Mouse (Mus musculus): ENCODE data around the gene Pspc1. TPM values are rescaled to one million over a fixed set of nuclear protein-coding genes. Genes with fewer than 3 reads are reported as not detected.
"Not testable (repeated sequence)": the region's sequence is repeated elsewhere in the genome, so short reads cannot be mapped to it uniquely, and the experiment has no call there.

Pspc1 gene
- total RNA-seq, 1 experiment = 36.3 TPM

DNA sequence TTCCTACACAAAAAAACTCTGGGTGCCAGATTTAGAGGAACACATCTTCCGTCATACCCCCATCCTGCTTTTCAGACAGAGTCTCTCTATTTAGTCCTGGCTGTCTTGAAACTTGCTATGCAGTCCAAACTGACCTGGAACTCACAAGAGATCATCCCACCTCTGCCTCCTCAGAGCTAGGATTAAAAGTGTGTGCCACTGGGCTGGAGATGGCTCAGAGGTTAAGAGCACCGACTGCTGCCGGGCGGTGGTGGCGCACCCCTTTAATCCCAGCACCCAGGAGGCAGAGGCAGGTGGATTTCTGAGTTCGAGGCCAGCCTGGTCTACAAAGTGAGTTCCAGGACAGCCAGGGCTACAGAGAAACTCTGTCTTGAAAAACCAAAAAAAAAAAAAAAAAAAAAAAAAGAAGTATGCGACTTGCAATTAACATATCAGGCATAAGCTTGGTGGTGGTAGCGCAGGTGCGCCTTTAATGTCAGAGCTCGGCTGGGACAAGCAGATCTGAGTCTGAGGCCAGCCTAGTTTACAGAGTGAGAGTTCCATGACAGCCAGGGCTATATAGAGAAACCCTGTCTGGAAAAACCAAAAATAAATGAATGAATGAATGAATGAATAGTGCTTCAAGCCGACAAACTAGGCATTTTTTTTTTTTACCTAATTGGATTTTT lies 1.4 kb downstream of the Pspc1 start:
- no peaks in the 10 kb centered on the region for H3K9me3 ChIP-seq (ENCODE audit: control insufficient read depth, insufficient read depth, low read depth, low read length)
- no peak overlapping the region for H3K27ac ChIP-seq (ENCODE audit: insufficient read depth, low read depth, low read length, poor library complexity, severe bottlenecking)
- peak overlapping the region; percentile 78 to 92 for H3K4me3 ChIP-seq (ENCODE audit: insufficient read depth in 1 of 2, low read depth in 1 of 2, low read length in 2 of 2, poor library complexity in 1 of 2, severe bottlenecking in 1 of 2)
- in situ Hi-C loops (cut with MboI; ENCODE audit: low sequenced_read_pairs in 2 of 2, unreplicated experiment in 2 of 2) = loop anchor here in 1 of 2 experiments (25.0 kb wide), 1 partner anchor 414 kb away; the partner anchor contains the start of gene Atp12a
- TF ChIP-seq CHD2 (IDR thresholded peaks at IDR 0.05; ENCODE audit: low read depth, low read length) (no peak), HCFC1 (IDR thresholded peaks at IDR 0.05; ENCODE audit: borderline replicate concordance, insufficient read depth, low read length) (no peak), MAFK (IDR thresholded peaks at IDR 0.05; ENCODE audit: insufficient read depth, low read depth, low read length) (no peak), ZNF384 (IDR thresholded peaks at IDR 0.05; ENCODE audit: low read depth, low read length) (0 out of 2 replicates have a peak, but pooled peaks have one; percentile 52), ZC3H11A (IDR thresholded peaks at IDR 0.05; ENCODE audit: borderline replicate concordance, low read depth, low read length) (no peak)
- H3K36me3 ChIP-seq (ENCODE audit: control insufficient read depth, insufficient read depth, low read length, poor library complexity, severe bottlenecking) = peaks cover 3% of the 10 kb centered on the region
- peaks cover 2 to 3% of the 10 kb centered on the region in 2 experiments; a peak in 2 of 4 replicates for H3K4me1 ChIP-seq (ENCODE audit: control insufficient read depth in 2 of 2, insufficient read depth in 2 of 2, low read length in 2 of 2, poor library complexity in 1 of 2)
- H3K9ac ChIP-seq (ENCODE audit: insufficient read depth, low read depth, low read length, poor library complexity, severe bottlenecking) = 0 out of 2 replicates have a peak overlapping the region, but pooled peaks have one; percentile 3
- no peak for DNase-seq (ENCODE audit: low read depth, low spot score)

DNA sequence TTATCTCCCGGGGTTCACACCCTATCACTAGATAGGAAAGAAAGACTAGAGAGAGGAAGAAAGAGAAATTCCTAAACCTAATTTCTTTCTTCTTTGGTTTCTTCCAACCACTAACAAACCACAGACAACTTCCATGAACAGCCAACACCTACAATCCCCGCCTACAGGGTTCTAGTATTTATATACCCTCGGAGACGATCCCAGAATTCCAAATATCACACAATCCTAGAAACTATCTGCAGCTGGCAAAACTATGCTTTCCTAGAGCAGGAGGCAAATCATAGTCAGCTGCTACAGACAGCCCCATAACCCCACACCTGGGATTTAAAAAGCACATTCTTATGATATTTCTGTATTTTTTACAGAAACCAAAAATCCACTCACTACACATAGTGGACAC lies 2.7 kb downstream of the Pspc1 start:
- DNase-seq (ENCODE audit: low read depth, low spot score) = no peak
- in situ Hi-C loops (cut with MboI; ENCODE audit: low sequenced_read_pairs in 2 of 2, unreplicated experiment in 2 of 2) = loop anchor here in 1 of 2 experiments (25.0 kb wide), 1 partner anchor 413 kb away; the partner anchor contains the start of gene Atp12a
- Histone ChIP-seq H3K4me1 (ENCODE audit: control insufficient read depth in 2 of 2, insufficient read depth in 2 of 2, low read length in 2 of 2, poor library complexity in 1 of 2) (peaks cover 2 to 3% of the 10 kb centered on the region in 2 experiments; a peak in 2 of 4 replicates), H3K27ac (ENCODE audit: insufficient read depth, low read depth, low read length, poor library complexity, severe bottlenecking) (no peak overlapping the region), H3K36me3 (ENCODE audit: control insufficient read depth, insufficient read depth, low read length, poor library complexity, severe bottlenecking) (peaks cover 8% of the 10 kb centered on the region), H3K9ac (ENCODE audit: insufficient read depth, low read depth, low read length, poor library complexity, severe bottlenecking) (peak overlapping the region; percentile 49; the same call in 1 of the 2 replicates), H3K9me3 (ENCODE audit: control insufficient read depth, insufficient read depth, low read depth, low read length) (no peaks in the 10 kb centered on the region), H3K4me3 (ENCODE audit: insufficient read depth in 1 of 2, low read depth in 1 of 2, low read length in 2 of 2, poor library complexity in 1 of 2, severe bottlenecking in 1 of 2) (no peak overlapping the region)
- TF ChIP-seq ZC3H11A (IDR thresholded peaks at IDR 0.05; ENCODE audit: borderline replicate concordance, low read depth, low read length) = no peak
- TF ChIP-seq MAFK (IDR thresholded peaks at IDR 0.05; ENCODE audit: insufficient read depth, low read depth, low read length) = no peak
- TF ChIP-seq CHD2 (IDR thresholded peaks at IDR 0.05; ENCODE audit: low read depth, low read length) = no peak
- no peak for TF ChIP-seq ZNF384 (IDR thresholded peaks at IDR 0.05; ENCODE audit: low read depth, low read length)
- no peak for TF ChIP-seq HCFC1 (IDR thresholded peaks at IDR 0.05; ENCODE audit: borderline replicate concordance, insufficient read depth, low read length)

DNA sequence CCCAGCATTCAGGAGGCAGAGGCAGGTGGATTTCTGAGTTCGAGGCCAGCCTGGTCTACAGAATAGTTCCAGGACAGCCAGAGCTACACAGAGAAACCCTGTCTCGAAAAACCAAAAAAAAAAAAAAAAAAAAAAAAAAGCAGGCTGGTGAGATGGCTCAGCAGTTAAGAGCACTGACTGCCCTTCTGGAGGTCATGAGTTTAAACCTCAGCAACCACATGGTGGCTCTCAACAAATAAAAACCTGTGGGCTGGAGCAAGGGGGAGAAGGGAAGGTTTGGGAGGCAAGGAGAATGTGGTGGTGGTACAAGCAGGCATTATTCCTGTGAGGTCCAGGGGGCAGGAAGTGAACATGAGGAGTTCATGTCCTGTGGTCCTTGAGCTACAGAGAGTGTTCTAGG lies 11.7 kb downstream of the Pspc1 start:
- H3K4me1 ChIP-seq (ENCODE audit: control insufficient read depth in 2 of 2, insufficient read depth in 2 of 2, low read length in 2 of 2, poor library complexity in 1 of 2); H3K9me3 ChIP-seq (ENCODE audit: control insufficient read depth, insufficient read depth, low read depth, low read length); H3K9ac ChIP-seq (ENCODE audit: insufficient read depth, low read depth, low read length, poor library complexity, severe bottlenecking); in situ Hi-C loops (cut with MboI; ENCODE audit: low sequenced_read_pairs in 2 of 2, unreplicated experiment in 2 of 2); H3K4me3 ChIP-seq (ENCODE audit: insufficient read depth in 1 of 2, low read depth in 1 of 2, low read length in 2 of 2, poor library complexity in 1 of 2, severe bottlenecking in 1 of 2); DNase-seq (ENCODE audit: low read depth, low spot score); H3K27ac ChIP-seq (ENCODE audit: insufficient read depth, low read depth, low read length, poor library complexity, severe bottlenecking): not testable (repeated sequence)
- peak; percentile 83 for TF ChIP-seq ZNF384 (IDR thresholded peaks at IDR 0.05; ENCODE audit: low read depth, low read length)
- H3K36me3 ChIP-seq (ENCODE audit: control insufficient read depth, insufficient read depth, low read length, poor library complexity, severe bottlenecking) = peaks cover 14% of the 10 kb centered on the region

DNA sequence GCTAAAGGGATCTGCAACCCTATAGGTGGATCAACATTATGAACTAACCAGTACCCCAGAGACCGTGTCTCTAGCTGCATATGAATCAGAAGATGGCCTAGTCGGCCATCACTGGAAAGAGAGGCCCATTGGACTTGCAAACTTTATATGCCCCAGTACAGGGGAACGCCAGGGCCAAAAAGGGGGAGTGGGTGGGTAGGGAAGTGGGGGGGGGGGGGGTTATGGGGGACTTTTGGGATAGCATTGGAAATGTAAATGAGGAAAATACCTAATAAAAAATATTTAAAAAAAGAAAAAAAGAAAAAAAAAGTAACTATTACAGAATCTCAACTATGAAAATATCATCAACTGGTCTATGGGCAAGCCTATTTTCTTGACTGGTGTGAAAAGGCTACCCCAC lies 13.0 kb downstream of the Pspc1 start:
- H3K27ac ChIP-seq (ENCODE audit: insufficient read depth, low read depth, low read length, poor library complexity, severe bottlenecking); H3K36me3 ChIP-seq (ENCODE audit: control insufficient read depth, insufficient read depth, low read length, poor library complexity, severe bottlenecking); H3K4me1 ChIP-seq (ENCODE audit: control insufficient read depth in 2 of 2, insufficient read depth in 2 of 2, low read length in 2 of 2, poor library complexity in 1 of 2); H3K4me3 ChIP-seq (ENCODE audit: insufficient read depth in 1 of 2, low read depth in 1 of 2, low read length in 2 of 2, poor library complexity in 1 of 2, severe bottlenecking in 1 of 2); H3K9ac ChIP-seq (ENCODE audit: insufficient read depth, low read depth, low read length, poor library complexity, severe bottlenecking); H3K9me3 ChIP-seq (ENCODE audit: control insufficient read depth, insufficient read depth, low read depth, low read length); DNase-seq (ENCODE audit: low read depth, low spot score); in situ Hi-C loops (cut with MboI; ENCODE audit: low sequenced_read_pairs in 2 of 2, unreplicated experiment in 2 of 2): not testable (repeated sequence)

DNA sequence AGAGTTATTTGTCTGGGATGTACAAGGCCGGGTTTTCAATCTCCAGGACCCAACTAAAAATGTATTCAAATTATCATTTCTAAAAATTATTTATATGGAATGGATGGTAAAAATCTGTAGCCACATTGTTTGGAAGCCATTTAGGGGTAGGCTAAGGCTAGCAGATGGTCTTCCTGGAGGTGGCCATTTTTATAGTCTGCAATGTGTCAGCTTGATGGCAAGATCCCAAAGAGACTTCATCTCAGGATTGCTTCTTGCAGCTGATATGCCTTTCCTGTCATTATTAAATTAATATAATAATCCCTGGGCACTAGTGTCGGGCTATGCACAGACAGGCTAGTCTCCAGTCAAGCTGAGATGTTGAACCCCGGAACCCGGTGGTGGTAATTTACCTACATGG lies 26.8 kb downstream of the Pspc1 start:
- no peaks in the 10 kb centered on the region for H3K9me3 ChIP-seq (ENCODE audit: control insufficient read depth, insufficient read depth, low read depth, low read length)
- H3K9ac ChIP-seq (ENCODE audit: insufficient read depth, low read depth, low read length, poor library complexity, severe bottlenecking) = no peak overlapping the region
- H3K4me3 ChIP-seq (ENCODE audit: insufficient read depth in 1 of 2, low read depth in 1 of 2, low read length in 2 of 2, poor library complexity in 1 of 2, severe bottlenecking in 1 of 2) = no peak overlapping the region
- H3K4me1 ChIP-seq (ENCODE audit: control insufficient read depth in 2 of 2, insufficient read depth in 2 of 2, low read length in 2 of 2, poor library complexity in 1 of 2) = no peaks in the 10 kb centered on the region
- DNase-seq (ENCODE audit: low read depth, low spot score) = no peak
- peaks cover 13% of the 10 kb centered on the region for H3K36me3 ChIP-seq (ENCODE audit: control insufficient read depth, insufficient read depth, low read length, poor library complexity, severe bottlenecking)
- no peak overlapping the region for H3K27ac ChIP-seq (ENCODE audit: insufficient read depth, low read depth, low read length, poor library complexity, severe bottlenecking)
- TF ChIP-seq MAFK (IDR thresholded peaks at IDR 0.05; ENCODE audit: insufficient read depth, low read depth, low read length) (no peak), ZC3H11A (IDR thresholded peaks at IDR 0.05; ENCODE audit: borderline replicate concordance, low read depth, low read length) (no peak), ZNF384 (IDR thresholded peaks at IDR 0.05; ENCODE audit: low read depth, low read length) (no peak), CHD2 (IDR thresholded peaks at IDR 0.05; ENCODE audit: low read depth, low read length) (no peak)
- in situ Hi-C loops (cut with MboI; ENCODE audit: low sequenced_read_pairs in 2 of 2, unreplicated experiment in 2 of 2) = no loop called here
